Mouse (Mus musculus) cerebellum, adult 11-12 months (tissue): ENCODE measurements at regions not wholly inside any gene's neighbourhood (a gene's known extent, or its start where the extent isn't known, plus 50 kb on each side); places are given as distances from the start of the nearest gene placed in this dataset.

ENCODE experiments used
- DNase-seq: peaks from one replicate; pipeline ENCODE4 v3.0.0; 2022

DNA sequence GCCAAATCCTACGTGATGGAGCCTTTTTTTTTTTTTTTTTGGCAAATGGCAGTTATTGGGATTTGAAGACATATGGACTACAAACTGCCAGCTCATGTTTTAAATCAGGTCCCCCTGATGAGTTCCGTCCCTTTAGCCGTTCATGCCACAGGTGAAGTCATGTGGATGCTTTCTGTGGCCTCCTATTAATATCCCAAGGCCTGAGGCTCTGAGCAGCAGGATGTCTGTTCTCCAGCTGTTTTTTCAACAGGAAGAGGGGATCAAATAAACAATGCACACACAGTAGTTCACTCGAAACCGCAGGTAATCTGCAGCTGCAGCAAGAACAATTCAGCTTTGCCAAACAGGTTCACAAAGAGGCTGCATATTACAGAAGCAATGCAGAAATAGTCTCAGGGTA is 112.1 kb downstream of the Dusp6 start:
- DNase-seq: no peak

DNA sequence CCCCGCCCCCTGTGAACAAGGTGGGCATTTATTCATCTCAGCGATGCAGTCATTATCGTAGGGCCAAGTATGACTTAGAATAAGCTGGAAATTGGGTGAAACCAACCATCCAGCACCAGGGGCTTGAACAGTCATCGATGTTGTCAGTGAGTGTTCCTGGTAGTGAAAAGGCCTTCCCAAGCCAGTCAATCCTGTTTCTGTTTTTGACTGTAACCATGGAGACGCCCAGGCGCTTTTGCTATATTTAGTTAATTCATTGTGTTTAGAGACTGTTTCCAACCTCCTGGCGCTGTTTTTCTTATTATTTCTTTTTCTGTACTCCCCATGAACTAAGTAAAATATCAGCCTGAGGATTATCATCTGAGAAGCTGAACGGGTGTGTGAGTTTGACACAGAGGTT is 113.4 kb downstream of the Dusp6 start:
- no peak for DNase-seq

DNA sequence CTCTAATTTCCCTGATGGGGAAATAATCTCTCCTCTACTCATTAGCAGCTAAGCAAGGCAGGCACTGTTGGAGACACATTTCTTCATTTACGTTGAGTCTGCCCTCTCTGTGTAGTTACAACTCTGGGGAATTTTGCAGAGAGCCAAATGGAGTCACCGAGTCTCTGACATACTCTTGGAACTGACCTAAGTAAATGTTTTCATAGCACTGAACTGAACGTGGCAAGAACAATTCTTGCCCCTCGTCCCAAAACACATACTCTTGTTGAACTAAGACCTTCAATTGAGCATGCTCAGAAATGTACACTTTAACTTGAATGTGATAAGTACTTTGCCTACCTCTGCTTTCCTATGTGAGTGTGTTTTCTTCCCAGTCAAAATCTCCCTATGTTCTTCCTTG is 114.5 kb downstream of the Dusp6 start:
- no peak for DNase-seq

DNA sequence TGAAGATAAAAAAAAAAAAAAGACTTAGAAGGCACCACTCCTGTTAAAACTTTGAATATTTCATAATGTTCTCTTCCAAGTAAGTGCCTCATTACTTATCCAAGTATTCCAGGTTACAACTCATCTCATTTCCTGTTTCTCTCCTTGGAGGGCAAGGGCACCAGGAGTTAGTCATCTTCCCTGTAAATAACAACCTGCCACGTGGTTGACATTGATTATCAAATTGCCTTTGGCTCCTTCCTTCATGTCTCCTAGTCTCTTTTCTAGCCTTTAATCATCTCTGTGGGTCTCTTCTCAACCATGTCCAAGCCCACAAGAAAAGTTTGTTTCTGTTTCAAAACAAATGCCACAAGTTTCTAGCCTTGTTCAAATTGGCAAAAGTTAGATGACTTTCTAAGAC is 116.1 kb downstream of the Dusp6 start:
- no peak for DNase-seq

DNA sequence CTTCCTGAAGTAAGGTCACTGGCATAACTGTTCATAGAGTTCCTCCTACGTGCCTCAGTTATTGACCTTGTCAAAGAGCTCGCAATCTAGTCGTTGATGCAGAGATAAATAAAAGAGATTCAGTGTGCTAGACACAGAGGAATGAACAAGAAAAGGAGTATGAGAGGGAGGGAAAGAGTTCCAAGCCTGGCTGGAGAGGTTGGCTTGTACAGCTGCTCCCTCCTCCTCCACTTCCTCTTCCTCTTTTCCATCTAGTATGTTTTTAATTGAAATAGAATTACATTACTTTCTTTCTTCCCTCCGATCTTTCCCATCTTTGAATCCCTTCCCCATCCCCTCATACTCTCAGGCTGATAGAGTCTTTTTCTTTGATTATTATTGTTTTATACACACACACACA is 117.1 kb downstream of the Dusp6 start:
- no peak for DNase-seq

DNA sequence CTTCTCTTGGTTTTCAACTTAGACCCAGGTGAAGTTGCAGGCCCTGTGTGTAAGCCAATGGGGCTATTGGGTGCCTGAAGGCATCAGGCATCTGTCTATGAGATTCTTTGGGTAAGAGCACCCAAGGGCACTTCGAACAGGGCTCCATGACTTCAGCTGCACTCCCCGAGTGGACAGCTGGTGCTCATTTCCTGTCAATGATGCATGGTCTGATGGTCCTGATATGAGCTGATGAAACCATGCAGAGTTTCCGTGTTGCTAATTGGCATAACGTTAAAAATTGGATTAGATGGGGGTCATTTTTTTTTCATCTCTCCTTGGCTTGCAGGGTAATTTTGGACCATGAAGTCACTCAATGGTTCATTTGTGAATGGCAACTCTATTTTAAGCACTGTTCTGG is 120.0 kb downstream of the Dusp6 start:
- no peak for DNase-seq

DNA sequence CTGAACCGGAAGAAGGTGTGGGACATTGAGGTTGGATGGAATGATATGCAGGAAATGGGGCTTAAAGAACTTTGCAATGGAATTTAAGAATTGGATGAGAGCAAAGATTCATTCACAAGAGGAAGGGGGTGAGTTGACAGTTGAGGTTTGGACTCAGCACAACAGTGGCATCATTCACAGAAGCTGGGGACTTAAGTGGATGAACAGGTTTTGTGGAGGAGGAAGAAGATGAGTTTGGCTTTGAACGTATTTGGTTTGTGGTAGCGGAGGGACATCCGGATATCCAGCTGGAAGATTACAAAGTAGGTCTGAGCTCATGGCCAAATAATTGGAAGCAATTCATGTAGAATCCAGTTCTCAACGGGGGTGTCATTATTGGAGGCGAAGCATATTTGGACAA is 121.3 kb downstream of the Dusp6 start:
- DNase-seq: no peak

DNA sequence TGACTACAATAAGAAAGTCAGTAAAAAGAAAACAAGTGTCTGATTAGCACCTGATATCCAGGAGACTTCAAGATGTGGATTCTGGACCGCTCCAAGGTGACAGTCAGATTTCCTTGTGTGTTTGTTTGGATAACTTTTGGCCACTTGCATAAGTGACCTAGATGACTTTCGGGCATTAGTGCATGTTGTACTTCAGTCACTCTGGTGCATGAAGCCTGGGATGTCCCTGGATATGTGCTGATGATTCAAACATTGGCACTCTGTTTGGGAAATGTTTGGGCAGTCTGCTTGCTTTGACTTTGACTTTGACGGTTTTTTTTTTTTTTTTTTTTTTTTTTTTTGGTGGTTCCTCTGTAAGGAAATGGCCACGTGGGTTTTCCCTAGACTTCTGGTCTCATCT is 121.8 kb downstream of the Dusp6 start:
- no peak for DNase-seq

DNA sequence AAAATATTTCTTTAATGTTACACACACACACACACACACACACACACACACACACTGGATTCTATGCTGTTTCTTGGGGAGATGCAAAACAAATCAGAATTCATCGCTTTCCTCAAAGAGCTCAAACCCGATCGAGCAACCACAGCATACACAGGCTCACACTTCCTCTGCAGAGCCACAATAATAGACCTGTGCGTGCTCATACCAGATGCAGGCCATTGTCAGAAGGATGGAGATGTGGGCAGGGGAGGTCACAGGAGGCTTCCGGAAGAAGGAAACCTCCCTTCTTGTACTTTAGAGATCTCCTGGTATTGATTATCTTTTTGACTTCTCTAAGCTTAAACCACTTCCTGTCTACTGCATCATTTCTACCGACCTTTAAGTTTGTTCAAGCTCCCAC is 122.8 kb downstream of the Dusp6 start:
- DNase-seq: no peak

DNA sequence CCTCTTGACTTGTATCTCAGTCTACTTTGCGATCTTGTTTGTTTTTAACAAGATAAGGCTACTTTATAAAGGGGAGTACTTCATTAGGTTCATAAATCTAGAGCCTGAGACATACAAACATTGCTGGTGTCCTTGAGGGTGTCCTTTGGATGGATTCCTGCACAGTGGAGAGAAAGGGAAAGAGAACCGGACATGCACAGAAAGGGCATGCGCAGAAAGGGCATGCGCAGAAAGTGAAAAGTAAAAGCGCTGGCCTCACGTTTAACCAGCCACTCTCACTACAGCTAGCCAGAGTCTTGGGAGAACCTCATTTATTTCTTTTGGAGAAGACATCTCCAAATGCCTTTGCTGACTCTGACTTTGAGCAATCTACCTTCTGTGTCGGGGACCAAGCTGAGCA is 125.5 kb downstream of the Dusp6 start:
- no peak for DNase-seq

DNA sequence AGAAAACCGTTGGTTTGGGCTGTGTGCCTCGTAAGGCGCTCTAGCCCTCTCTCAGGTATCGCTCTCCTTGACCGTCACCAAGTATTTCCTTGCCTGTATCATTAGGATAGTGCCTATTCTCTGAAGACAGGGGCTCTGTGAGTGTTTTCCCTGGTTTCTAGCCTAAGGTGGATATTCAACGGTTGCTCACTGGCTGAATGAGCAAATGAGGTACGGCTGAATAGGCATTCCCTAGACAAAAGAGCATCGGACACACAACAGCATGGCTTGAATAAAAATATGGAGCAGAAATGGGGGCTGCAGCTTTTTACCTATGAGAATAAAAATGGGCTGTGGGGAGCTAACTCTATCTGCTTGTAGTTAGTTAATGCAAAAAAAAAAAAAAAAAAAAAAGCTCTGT is 126.0 kb downstream of the Dusp6 start:
- DNase-seq: no peak

DNA sequence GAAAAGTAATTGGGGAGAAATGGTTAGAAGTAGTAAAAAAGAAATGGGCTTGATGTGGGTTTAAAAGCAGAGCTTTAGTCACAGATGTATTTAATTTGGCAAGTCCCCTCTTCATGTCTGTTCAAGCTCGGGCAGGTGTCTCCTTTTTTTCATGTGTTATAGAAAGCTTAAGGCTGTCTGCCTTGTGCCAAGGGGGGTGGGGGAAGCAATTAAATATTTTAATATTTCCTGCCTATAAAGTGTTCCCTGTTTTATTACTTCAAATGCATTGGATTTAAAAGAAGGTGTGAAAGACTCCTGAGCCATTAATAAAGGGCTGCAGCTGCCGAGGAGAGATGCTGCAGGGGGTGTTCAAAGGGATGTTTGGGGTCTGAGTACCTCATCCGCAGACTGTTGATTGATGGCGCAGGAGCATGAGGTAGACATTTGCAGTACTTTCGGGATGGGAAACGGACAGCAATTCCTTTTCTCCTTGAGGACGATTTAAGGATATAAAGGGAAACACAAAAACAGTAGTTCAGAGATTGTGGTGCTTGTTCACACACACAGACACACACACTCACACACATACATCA is 127.7 kb downstream of the Dusp6 start:
- no peak for DNase-seq

DNA sequence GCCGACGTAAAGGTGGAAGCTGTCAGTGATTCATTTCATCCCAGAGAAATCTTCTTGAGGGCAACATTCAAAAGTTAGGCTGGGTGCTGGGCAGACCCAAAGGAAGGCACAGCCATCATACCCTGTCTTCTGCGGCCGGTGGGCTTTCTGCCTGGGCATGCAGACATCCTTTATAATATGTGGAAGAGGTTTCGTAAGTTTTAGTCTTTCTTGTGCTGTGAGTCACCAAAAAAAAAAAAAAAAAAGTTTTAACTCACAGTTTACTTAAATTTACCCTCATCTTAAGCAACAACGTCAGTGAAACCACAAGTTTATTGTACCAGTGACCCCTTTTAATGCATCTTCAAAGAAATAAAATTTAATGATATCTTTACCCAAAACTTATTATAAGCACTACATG is 128.7 kb downstream of the Dusp6 start:
- no peak for DNase-seq

DNA sequence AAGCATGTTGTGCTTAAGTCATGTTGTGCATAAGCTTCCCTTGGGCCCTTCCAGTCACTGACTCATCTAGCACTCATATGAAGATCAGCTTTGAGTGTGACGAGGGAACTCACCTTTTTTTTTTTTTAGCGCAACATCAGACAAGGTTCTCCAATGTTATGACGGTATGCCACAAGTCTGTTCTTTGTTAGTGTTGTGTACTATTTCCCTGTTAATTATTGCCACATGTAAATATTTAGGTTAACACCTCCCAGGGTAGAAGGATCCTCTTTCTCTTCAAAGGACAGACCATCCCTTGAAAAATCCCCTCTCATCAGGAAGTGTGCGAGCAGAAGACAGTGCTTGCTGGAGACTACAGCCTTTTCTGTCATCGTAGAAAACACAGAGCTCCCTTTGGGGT is 129.9 kb downstream of the Dusp6 start:
- no peak for DNase-seq

DNA sequence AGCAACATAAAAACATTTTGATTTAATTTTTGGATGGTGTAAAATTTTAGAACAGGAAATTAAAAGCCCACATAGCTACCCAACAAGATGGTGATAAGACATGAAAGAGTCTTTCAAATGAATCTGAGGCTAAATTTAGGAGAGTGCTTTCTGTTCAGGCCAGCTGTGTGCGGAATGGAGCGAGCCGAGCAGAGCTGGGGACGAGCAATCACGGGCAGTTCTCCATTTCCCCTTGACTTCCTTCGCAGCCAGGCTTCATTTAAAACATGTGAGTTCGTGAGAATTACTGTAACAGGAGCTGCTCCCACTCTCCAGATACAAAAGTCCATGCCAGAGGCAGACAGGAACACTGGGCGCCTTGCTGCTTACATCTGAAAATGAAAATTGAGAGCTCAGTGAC is 130.5 kb downstream of the Dusp6 start:
- DNase-seq: no peak

DNA sequence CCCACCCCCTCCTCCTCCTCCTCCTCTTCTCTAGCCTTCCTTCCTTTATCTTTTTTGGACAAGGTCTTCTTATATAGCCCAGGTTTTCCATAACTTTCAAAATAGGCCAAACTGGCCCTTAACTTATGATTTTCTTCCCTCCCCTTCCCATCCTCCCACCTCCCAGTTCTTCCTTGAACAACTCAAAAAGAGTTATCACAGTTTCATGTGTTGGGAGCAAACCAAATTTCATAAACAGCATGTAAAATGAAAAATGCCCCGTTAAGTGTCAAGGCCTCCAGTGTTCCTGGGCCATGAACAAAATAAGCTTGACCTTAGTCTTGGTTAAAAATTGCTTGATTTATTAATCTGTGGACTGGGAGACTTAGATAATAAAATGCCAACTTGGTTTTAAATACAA is 132.4 kb downstream of the Dusp6 start:
- DNase-seq: no peak

DNA sequence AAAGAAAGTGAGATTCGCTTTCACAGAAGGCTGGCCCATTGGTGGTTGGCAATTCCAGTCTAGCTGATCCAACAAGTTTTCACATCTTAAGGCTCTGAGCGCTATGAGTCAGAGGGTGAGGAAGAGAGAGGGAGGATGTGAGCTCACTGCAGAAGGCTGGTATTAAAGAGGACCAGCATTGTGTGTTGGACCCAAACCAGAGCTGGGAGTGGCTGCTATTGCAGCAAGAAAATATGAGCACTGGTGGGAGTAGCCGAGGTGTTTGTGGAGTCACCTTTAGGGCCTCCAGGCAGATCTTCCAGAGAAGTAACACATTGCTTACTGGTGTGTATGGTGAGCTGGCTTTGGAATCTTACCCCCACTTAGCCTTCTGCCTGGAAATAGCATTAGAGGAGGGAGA is 133.6 kb downstream of the Dusp6 start:
- no peak for DNase-seq

DNA sequence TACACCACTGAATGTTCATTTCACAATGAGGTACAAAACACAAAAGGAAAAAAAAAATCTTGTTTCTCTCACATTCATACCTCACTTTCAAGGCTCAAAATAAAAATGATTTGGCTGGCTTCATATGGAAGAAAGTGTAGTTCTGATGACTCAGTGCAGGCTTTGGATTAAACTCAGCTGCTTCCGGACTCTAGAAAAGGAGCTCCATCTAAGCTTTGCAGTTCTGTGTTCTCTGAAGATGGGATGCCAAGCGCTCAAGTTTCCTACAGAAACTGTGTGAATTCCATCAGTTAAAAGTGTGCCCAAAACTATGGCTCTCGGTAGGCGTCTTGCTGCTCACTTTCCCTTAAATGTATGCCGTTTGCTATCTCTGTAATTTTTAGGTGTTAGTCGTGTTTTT is 137.0 kb downstream of the Dusp6 start:
- DNase-seq: no peak

DNA sequence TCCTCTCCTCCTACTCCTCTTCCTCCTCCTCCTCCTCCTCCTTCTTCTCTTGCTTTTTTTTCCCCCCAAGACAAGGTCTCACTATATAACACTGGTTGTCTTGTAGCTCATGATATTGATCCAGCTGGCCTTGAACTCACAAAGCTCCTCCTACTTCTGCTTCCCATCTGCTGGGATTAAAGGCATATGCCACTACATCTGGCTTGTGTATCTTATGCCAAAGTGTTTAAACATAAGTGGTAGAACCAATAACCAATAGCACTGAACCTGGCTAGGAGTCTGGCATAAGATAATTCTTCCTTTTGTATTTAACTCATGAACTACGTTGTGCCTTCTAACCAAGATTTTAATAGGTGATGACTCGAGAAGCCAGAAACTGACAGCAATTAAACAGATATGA is 143.7 kb downstream of the Dusp6 start:
- DNase-seq: no peak

DNA sequence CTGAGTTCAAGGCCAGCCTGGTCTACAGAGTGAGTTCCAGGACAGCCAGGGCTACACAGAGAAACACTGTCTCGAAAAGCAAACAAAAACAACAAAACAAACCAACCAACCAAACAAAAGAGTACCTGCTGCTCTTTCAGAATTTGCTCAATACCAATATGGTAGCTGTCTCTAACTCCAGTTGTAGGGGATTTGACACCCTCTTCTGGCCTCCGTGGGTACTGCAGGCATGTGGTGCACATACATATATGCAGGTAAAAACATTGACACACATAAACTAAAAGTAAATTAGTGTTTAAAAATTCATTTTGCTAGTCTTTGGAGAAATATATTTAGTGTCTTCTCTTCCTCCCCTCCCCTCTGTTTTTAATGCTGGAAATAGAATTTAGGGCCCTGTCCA is 145.8 kb downstream of the Dusp6 start:
- DNase-seq: no peak

DNA sequence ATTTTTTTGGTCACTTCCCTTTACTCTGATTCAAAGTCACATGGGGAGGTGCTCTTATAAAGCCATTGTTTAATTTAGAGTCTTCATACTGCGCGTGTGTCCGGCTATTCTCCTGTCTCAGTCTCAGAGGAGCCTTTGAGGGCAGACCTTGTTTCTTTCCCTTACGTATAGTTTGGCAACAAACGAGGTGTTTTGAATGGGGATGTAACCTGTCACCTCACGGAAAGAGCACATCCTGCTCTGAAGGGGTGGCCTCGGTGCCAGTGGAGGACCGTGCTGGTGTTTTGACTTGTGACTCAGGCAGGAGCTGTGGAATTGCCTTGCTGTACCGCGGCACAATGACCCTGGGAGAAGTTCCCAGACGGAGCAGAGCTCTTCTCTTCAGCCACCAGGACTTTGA is 146.7 kb downstream of the Dusp6 start:
- DNase-seq: no peak

DNA sequence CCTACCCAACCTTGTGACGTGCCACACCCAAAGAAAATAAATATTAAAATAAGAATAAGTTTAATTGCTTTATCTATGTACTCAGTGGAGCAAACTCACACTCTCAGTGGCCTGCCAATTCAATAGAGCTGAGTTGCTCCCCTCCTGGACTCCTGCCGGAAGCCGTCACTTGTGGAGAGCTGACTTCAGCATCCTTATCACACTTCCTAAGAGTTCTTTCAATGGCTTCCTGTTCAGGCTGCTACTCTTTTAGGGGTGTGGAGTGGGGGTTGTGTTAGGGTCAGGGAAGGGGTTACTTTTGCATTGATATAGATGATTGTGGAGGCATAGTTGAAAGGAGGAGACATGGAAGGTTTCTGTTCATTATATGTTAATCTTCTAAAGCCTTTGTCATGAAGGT is 147.7 kb downstream of the Dusp6 start:
- DNase-seq: no peak

DNA sequence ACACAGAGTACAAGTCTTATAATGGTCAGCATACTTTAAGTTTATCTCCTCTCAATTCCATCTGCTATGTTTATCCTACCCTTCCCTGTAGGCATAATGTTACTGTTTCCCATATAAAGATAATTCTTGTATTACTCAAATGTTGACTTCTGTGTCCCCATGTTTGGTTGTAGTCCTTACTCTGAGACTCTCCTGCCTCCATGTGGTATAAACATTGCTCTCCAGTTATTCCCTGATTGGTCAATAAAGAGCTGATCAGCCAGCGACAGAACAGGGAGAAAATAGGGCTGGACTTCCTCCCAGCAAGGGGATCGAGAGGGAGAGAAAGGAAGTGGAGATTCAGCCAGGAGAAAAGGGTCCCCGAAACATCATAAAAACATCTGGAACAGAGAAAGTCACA is 150.4 kb downstream of the Dusp6 start:
- no peak for DNase-seq

DNA sequence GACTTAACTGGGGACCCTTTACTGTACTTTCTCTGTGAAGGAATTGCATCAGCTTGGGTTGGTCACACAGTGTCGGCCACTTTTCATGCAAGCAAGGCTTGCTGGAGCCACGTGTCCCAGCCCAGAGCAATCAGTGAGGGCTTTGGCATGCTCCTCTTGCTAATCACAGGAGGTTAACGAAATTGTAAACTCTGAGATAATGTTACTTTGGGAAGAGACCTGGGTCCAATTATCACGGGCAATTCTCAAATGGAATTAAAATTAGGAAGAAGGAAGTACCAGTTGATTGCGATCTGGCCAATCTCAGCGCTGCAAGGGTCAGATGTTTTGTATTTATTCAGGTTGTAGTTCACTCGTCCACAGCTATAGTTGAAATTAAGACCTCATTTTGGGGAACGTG is 153.2 kb downstream of the Dusp6 start:
- DNase-seq: no peak

DNA sequence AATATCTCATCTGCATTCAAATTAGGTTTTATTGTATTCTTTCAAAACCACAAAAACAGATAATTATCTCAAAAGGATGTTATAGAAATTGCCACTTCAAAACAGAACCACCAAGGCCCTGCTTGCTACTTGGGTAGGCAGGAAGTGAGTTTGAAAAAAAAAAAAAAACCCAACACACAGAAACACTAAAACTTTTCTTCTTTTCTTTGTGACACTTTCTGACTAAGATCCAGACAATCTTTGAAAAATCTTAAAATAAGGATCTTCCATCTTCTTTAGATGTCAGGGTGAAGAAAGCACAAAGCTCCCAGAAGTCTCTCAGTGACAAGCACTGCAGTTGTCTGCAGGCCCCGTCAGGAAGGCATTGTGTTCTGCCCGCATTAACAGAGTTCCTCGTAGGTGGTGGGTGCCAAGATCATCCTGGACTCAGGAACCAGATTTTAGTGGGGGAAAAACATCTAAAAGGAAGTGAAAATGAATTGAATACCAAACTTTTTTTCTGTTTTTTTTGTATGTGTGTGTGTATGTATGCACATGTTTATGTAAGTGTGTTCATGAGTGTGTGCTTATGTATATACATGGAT is 154.0 kb downstream of the Dusp6 start:
- no peak for DNase-seq

DNA sequence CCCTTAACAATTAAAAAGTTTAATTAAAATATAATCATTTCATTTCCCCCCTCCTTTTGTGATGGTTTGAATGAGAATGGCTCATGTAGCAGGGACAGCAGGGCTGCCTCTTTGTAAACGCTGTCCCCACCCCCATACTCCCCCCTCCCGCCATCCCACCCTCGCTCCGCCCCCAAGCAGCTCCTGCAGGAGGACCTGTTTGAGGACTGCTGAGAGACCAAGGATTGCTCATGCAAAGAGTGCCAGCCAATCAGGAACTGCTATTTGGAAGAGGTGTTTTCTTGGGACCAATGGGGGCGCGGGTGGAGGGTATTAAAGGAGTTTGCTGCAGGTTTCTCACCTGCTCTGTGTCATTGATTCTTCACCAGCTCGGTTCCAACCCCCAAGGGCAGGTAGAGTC is 154.6 kb downstream of the Dusp6 start:
- DNase-seq: no peak
